Mouse (Mus musculus) embryonic facial prominence, embryonic 10.5 days (tissue): ENCODE results near the gene Gskip. TPM values are rescaled to one million over a fixed set of nuclear protein-coding genes. Genes with fewer than 3 reads are reported as not detected.

Experiments used
- DNase-seq: peaks from one replicate; pipeline ENCODE4 v3.0.0-alpha.2; 2017; ENCODE audit warnings: low spot score
- H3K27ac ChIP-seq: fragments of 300-500 bp; sonication (generic); replicated peaks from 2 replicates; pipeline ENCODE4 v1.5.1; 2016; ENCODE audit warnings: mild to moderate bottlenecking
- H3K27me3 ChIP-seq: fragments of 300-500 bp; sonication (generic); replicated peaks from 2 replicates; pipeline ENCODE4 v1.6.1; 2016; ENCODE audit warnings: low read depth, mild to moderate bottlenecking; ENCODE audit not compliant: poor library complexity, severe bottlenecking
- H3K36me3 ChIP-seq: fragments of 300-500 bp; sonication (generic); replicated peaks from 2 replicates; pipeline ENCODE4 v1.6.1; 2016; ENCODE audit warnings: mild to moderate bottlenecking, moderate library complexity
- H3K4me1 ChIP-seq: fragments of 300-500 bp; sonication (generic); 2 replicates; pipeline ENCODE4 v1.6.1; 2016
- H3K4me3 ChIP-seq: fragments of 300-500 bp; sonication (generic); 2 replicates; pipeline ENCODE4 v1.5.1; 2016; ENCODE audit warnings: mild to moderate bottlenecking, moderate library complexity
- H3K9me3 ChIP-seq: fragments of 300-500 bp; sonication (generic); 2 replicates; pipeline ENCODE4 v1.6.1; 2016; ENCODE audit warnings: mild to moderate bottlenecking
- WGBS: fragments of 180-500 bp; shearing (Covaris S2); methylation state at CpG from one replicate; pipeline ENCODE4 v1.1.7; 2016; 5-methylcytosine and 5-hydroxymethylcytosine counted together
- polyA plus RNA-seq: library from polyadenylated mRNA; unstranded; fragments of >200 nt; fragmentation: Nextera tagmentation; extraction: Ambion mirVana; gene quantifications from 2 replicates; pipeline ENCODE4 v1.2.1, GENCODE M21; 2016

Gskip gene
- polyA plus RNA-seq: 37.0 and 39.3 TPM in 2 replicates

DNA sequence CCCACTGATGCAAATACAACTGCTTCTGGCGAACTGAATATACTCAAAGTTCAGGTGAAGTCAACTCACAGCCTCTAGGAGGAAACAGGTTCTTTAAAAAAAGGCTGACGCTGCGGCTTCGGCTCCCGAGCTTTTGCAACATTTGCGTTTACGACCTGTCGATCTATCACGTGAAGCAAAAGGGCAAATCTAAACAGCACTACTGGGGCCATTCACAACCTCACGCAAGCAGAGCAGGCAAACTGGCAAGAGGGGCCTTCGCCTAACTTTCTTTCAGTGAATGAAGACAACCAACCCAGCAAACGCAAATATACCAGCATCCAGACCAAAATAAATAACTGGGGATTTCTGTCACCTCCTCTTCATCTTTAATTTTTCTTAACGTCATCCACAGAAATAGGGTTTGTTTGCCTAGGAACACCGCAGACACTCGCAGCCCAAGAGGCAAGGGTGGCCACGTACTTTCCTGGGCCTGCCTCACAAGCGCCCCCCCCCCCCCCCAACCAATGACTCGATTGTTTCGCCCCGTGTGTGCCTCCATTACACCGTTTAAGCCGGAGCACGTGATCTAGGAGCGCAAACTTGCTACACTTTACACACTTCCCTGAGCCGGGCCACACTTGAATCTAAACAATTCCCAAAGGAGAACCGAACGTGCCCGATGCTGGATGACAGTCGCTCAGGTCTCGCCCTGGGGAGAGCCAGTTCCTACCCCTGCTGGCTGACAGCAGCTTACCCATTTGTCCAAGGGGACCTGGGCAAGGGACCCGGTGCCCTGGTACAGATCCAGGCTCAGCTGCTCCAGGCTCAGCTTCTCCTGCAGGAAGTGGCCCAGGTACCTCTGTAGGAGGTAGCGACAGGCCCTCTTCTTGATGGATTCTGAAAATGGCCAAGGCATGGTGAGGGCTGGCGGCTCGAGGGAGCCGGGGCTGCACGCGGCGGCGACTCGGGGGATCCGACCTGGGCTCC, at the start of gene Gskip:
Gene Gskip (plus strand): TSS at position 897 of the 969 bp plus-strand sequence.
- Histone ChIP-seq H3K9me3 (no peaks in the 10 kb centered on the region), H3K4me1 (peaks cover 28% of the 10 kb centered on the region), H3K4me3 (peak within 1 kb of the TSS; percentile 95), H3K27me3 (no peaks in the 10 kb centered on the region), H3K36me3 (peaks cover 15% of the 10 kb centered on the region), H3K27ac (peak within 1 kb of the TSS; percentile 94)
- DNase-seq: peak; percentile 61
- WGBS: 2% methylated on average over 41 of the region's 41 CpGs

DNA sequence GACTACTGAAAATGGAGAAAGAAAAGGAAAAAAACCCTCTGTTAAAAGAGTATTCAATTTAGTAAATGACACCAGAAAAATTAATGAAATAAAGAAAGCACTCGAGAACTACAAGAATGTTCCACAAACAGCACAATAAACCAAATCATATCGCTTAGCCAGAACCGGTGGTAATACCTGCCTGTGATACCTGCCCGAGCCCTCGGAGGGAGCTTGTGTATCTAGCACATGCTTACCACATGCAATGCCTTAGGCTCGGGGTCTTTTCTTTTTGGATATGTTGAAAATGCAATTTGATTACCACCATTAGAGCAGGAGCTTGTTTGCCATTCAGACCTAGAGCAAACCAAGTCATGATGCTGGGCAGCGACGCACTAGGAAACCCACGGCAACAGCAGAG, 48.1 kb upstream of the Gskip start:
- no peaks in the 10 kb centered on the region for H3K27me3 ChIP-seq
- DNase-seq: no peak
- peaks cover 98% of the 10 kb centered on the region for H3K36me3 ChIP-seq
- no peak overlapping the region for H3K4me3 ChIP-seq
- no peaks in the 10 kb centered on the region for H3K9me3 ChIP-seq
- 93% methylated on average over 9 of the region's 9 CpGs for WGBS
- H3K4me1 ChIP-seq: no peaks in the 10 kb centered on the region
- no peak overlapping the region for H3K27ac ChIP-seq

DNA sequence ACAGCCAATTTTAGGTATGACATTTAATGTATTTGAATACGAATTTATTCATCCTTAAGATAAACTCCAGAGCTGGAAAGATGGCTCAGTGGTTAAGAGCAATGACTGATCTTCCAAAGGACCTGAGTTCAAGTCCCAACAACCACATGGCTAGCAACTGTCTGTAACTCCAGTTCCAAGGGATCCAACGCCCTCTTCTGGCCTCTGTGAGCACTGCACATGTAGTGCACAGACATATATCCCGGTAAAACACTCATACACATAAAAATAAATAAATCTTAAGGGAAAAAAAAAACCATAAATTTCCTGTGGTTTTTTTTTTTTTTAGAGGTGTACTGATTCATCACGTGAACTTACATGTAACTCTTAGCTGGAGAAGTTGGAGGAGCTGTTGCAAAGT, 47.1 kb upstream of the Gskip start:
- H3K9me3 ChIP-seq: no peaks in the 10 kb centered on the region
- H3K36me3 ChIP-seq: peaks cover 100% of the 10 kb centered on the region
- H3K4me1 ChIP-seq: no peaks in the 10 kb centered on the region
- H3K27ac ChIP-seq: no peak overlapping the region
- H3K27me3 ChIP-seq: no peaks in the 10 kb centered on the region
- no peak for DNase-seq
- no peak overlapping the region for H3K4me3 ChIP-seq
- 82% methylated on average over 4 of the region's 4 CpGs for WGBS

DNA sequence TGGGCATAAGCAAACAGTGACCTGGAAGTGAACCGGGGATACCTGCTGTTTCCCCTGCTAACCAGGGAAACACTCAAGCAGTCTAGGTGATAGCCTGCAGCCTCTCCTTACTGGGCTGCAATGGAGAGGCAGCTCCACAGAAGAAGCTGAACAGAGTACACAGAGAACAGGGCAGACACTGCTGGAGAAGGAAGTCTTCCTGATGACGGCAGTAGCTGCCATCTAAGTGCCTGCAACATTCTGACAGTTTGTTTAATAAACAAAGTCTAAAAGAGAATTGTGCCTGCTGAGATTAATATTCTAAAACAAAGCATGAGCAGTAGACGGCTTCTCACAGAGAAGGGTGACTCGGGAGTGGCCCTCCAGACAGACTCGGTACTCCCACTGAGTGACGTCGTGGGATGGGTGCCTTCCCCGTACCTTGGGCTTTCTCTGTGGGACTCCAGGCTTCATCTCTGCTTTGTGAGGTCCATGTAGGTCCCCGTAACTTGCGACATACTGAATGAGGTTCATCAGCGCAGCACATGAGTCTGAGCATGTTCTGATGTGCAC, 41.8 kb upstream of the Gskip start:
- DNase-seq: no peak
- no peak overlapping the region for H3K4me3 ChIP-seq
- no peaks in the 10 kb centered on the region for H3K27me3 ChIP-seq
- no peaks in the 10 kb centered on the region for H3K9me3 ChIP-seq
- H3K36me3 ChIP-seq: peaks cover 100% of the 10 kb centered on the region
- no peak overlapping the region for H3K27ac ChIP-seq
- no peaks in the 10 kb centered on the region for H3K4me1 ChIP-seq
- WGBS: 94% methylated on average over 11 of the region's 11 CpGs

DNA sequence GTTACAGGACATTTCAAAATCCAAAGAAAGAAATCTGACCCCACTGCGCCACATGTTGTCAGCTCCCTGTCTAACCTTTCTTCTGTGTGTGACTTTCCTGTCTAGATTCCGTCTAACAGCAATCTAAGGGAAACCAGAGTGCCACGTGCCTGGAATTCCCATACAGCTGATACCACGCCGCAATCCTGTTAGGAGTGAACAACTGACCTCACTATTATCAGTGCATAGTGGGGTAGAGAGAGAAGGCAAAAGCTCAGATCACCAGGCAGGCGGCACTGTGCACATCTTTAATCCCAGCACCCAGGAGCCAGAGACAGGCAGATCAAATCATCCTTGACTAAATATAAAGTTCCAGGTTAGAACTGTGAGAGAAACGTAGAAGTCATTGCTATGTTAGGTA, 28.8 kb upstream of the Gskip start:
- DNase-seq: no peak
- H3K36me3 ChIP-seq: peaks cover 98% of the 10 kb centered on the region
- no peak overlapping the region for H3K27ac ChIP-seq
- no peaks in the 10 kb centered on the region for H3K27me3 ChIP-seq
- no peak overlapping the region for H3K4me3 ChIP-seq
- no peaks in the 10 kb centered on the region for H3K4me1 ChIP-seq
- no peaks in the 10 kb centered on the region for H3K9me3 ChIP-seq
- WGBS: 91% methylated on average over 7 of the region's 7 CpGs

DNA sequence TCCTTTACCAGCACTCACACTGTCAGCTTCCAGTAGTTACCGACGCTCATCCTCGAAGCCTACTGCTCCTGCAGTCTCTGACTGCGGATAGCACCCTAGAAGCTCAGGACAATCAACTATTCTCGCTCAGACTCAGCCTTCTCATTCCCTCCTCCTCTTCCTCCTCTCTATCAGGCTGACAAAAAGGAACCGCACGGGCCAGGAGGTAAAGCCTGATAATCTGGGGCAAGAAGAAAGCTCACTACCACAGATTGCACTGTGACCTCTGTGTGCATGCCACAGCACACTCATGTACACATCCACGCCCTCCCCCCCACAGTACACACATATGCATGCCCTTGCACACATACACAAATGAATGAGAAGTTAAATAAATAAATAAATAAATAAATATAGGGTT, 8.4 kb upstream of the Gskip start:
- peaks cover 2% of the 10 kb centered on the region; the same call in 1 of the 2 replicates for H3K4me1 ChIP-seq
- H3K27me3 ChIP-seq: no peaks in the 10 kb centered on the region
- H3K4me3 ChIP-seq: no peak overlapping the region
- no peak for DNase-seq
- H3K36me3 ChIP-seq: peaks cover 53% of the 10 kb centered on the region
- no peak overlapping the region for H3K27ac ChIP-seq
- no peaks in the 10 kb centered on the region for H3K9me3 ChIP-seq
- 94% methylated on average over 8 of the region's 8 CpGs for WGBS

DNA sequence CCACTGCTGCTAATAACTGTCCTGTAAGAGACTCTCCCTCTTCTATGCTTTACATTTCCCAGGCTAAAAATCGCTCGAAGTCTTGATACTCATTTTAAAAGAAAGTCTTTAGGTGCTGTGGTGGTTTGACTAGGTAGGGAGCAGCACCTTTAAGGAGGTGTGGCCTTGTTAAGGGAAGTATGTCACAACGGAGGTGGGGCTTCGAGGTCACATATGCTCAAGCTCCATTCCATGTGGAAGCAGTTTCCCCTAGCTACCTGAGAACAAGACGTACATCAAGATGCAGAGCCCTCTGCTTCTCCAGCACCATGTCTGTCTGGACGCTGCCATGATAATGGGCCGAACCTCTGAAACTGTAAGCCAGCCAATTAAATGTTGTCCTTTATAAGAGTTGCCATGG, 6.4 kb upstream of the Gskip start:
- Histone ChIP-seq H3K9me3 (no peaks in the 10 kb centered on the region), H3K4me1 (peaks cover 8% of the 10 kb centered on the region; the same call in 1 of the 2 replicates), H3K36me3 (peaks cover 39% of the 10 kb centered on the region), H3K27me3 (no peaks in the 10 kb centered on the region), H3K27ac (no peak overlapping the region), H3K4me3 (no peak overlapping the region)
- no peak for DNase-seq
- 88% methylated on average over 7 of the region's 7 CpGs for WGBS

DNA sequence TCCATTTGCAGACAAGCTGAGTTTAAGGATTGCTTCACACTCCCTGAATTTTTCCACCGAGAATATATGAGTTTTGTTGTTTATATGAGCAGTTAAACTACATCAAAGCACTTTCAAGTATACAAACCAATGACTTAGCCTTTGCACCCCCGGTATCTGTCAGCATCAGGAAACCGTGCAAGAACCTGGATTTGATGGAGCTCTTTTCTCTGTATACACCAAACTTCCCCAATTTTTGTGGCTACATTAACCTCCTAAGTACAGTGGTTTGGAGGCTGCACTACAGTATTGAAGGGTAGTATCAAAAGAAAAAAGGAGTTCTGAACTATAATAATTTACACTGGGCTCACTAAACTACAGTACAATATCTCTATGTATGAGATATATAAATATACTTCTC, 5.9 kb upstream of the Gskip start:
- no peak overlapping the region for H3K27ac ChIP-seq
- no peak for DNase-seq
- H3K27me3 ChIP-seq: no peaks in the 10 kb centered on the region
- peaks cover 33% of the 10 kb centered on the region for H3K36me3 ChIP-seq
- no peak overlapping the region for H3K4me3 ChIP-seq
- H3K4me1 ChIP-seq: peaks cover 14% of the 10 kb centered on the region
- no peaks in the 10 kb centered on the region for H3K9me3 ChIP-seq
- WGBS: 93% methylated on average over 3 of the region's 3 CpGs

DNA sequence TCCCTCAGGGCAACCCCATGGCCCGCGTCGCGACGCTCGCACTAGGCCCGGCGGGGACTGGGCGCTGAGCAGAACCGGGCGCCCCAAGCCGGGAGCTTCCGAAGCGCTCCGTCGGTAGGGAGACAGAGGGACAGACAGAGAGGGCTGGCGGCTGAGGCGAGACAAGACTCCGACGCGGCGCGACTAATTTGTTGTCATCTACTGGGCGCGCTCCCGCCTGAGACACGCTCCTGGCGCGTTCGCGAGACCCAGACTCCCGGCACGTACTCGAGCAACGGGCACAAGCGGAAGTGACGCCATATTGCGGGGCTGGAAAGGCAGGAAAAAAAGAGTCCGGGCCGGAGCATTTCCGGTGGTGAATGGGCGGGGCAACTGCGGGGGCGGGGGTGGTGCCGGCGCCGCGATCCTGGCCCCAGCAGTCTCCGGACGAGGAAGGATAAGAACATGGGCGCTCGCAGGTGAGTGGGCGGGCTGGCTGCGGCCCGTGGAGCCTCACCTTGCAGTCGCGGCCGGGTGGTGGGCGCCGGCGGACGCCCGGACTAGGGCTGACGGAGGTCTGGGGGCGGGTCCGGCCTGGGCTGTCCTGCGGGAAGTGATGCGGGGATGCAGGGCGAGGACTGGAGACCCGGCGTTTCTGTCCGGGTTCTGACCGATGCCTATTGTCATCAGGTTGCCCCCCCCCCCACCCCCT, 517 bp downstream of the Gskip start, which contains the start of gene Atg2b:
Gene Atg2b (minus strand): TSS at position 211 of the 691 bp plus-strand sequence.
- H3K27ac ChIP-seq: peak within 1 kb of the TSS; percentile 94
- no peaks in the 10 kb centered on the region for H3K27me3 ChIP-seq
- H3K36me3 ChIP-seq: peaks cover 24% of the 10 kb centered on the region
- H3K4me3 ChIP-seq: peak within 1 kb of the TSS; percentile 95
- no peaks in the 10 kb centered on the region for H3K9me3 ChIP-seq
- DNase-seq: peak; percentile 97
- peaks cover 28% of the 10 kb centered on the region for H3K4me1 ChIP-seq
- under 1% methylated on average over 73 of the region's 73 CpGs for WGBS

DNA sequence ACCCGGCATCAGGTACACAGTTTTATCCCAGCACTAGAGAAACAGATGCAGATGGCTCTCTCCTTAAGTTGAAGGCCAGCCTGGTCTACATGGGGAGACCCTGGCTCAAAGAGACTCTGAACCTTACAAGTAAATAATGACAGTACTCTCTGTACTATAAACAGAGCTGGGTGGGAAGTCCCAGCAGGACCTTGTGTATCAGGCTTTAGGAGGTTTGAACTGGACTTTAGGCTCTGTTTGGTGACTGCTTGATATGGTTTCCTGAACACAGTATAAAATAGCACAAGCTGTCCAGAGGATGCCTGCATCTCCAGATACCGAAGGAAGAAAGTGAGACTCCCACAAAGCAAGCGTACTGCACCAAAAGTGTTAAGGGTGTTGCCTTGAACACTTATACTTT, 2.2 kb downstream of the Gskip start:
- Histone ChIP-seq H3K27me3 (no peaks in the 10 kb centered on the region), H3K27ac (no peak overlapping the region), H3K9me3 (no peaks in the 10 kb centered on the region), H3K36me3 (peaks cover 40% of the 10 kb centered on the region), H3K4me3 (0 out of 2 replicates have a peak overlapping the region, but pooled peaks have one; percentile 95), H3K4me1 (peaks cover 28% of the 10 kb centered on the region)
- WGBS: 89% methylated on average over 3 of the region's 3 CpGs
- DNase-seq: no peak

DNA sequence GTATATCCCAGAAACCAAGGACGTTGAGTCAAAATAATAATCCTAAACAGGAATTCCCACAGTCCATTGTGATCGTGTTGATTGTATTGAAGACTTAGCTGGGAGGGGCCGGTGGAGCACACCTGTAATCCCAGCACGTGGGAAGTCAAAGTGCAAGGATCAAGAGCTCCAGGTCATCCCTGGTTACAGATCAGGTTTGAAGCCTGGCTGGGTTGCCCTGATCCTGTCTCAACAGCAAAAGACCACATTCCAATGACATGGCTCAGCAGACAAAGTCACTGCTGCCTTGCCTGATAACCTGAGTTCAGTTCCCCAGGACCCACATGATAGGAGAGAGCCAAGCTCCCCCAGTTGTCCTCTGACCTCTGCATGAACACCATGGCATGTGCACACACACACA, 2.8 kb downstream of the Gskip start:
- 88% methylated on average over 4 of the region's 4 CpGs for WGBS
- DNase-seq: no peak
- H3K36me3 ChIP-seq: peaks cover 46% of the 10 kb centered on the region
- H3K4me1 ChIP-seq: peaks cover 28% of the 10 kb centered on the region
- H3K27ac ChIP-seq: no peak overlapping the region
- no peaks in the 10 kb centered on the region for H3K27me3 ChIP-seq
- no peaks in the 10 kb centered on the region for H3K9me3 ChIP-seq
- H3K4me3 ChIP-seq: no peak overlapping the region

DNA sequence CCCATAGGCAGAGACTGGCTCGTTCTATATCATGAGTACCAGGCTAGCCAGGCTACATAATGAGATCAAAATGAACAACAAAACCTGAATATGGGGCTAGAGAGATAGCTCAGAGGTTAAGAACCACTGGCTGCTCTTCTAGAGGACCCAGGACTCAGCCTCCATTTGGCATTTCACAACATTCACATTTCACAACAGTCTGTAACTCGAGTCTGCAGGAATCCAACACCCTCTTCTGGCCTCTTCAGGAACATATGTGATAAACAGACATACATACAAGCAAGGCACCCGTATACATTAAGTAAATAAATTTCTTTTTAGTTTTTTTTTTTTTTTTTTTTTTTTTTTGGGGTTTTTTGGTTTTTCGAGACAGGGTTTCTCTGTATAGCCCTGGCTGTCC, 3.9 kb downstream of the Gskip start:
- Histone ChIP-seq H3K27ac (no peak overlapping the region), H3K4me1 (peaks cover 19% of the 10 kb centered on the region), H3K9me3 (0 out of 2 replicates have a peak, but pooled peaks cover under 1% of the 10 kb centered on the region), H3K27me3 (no peaks in the 10 kb centered on the region), H3K4me3 (no peak overlapping the region), H3K36me3 (peaks cover 57% of the 10 kb centered on the region)
- 89% methylated on average over 4 of the region's 4 CpGs for WGBS
- no peak for DNase-seq
